Mouse (Mus musculus) midbrain, postnatal 0 days (tissue): ENCODE data around the gene Cmtm2b. TPM values are rescaled to one million over a fixed set of nuclear protein-coding genes. Genes with fewer than 3 reads are reported as not detected.

Experiments used
- ATAC-seq: fragments of 200-750 bp; cut with Nextera tagmentation; 2 replicates; pipeline ENCODE4 v1.8.0; 2017; ENCODE audit warnings: moderate number of reproducible peaks, mild to moderate bottlenecking, moderate TSS enrichment, moderate library complexity; ENCODE audit not compliant: low FRiP score
- DNase-seq: peaks from one replicate; pipeline ENCODE4 v3.0.0-alpha.2; 2015; ENCODE audit warnings: low spot score
- H3K27ac ChIP-seq: fragments of 300-500 bp; sonication (generic); 2 replicates; pipeline ENCODE4 v1.5.1; 2014; ENCODE audit warnings: low read depth, mild to moderate bottlenecking, low read length, mixed read lengths
- H3K27me3 ChIP-seq: fragments of 300-500 bp; sonication (generic); 2 replicates; pipeline ENCODE4 v1.6.1; 2014; ENCODE audit warnings: low read length, control low read depth, mixed read lengths; ENCODE audit not compliant: insufficient read depth
- H3K36me3 ChIP-seq: fragments of 300-500 bp; sonication (generic); 2 replicates; pipeline ENCODE4 v1.6.1; 2014; ENCODE audit warnings: low read length, control low read depth, mixed read lengths; ENCODE audit not compliant: insufficient read depth
- H3K4me1 ChIP-seq: fragments of 300-500 bp; sonication (generic); 2 replicates; pipeline ENCODE4 v1.6.1; 2014; ENCODE audit warnings: mild to moderate bottlenecking, control low read depth, antibody characterized with exemption, low read length, mixed read lengths; ENCODE audit not compliant: insufficient read depth
- H3K4me2 ChIP-seq: fragments of 300-500 bp; sonication (generic); 2 replicates; pipeline ENCODE4 v1.6.1; 2014; ENCODE audit warnings: low read depth, mild to moderate bottlenecking, low read length, mixed read lengths; ENCODE audit not compliant: poor library complexity, severe bottlenecking
- H3K4me3 ChIP-seq: fragments of 300-500 bp; sonication (generic); 2 replicates; pipeline ENCODE4 v1.5.1; 2014; ENCODE audit warnings: low read depth, mild to moderate bottlenecking, low read length, moderate library complexity
- H3K9ac ChIP-seq: fragments of 300-500 bp; sonication (generic); replicated peaks from 2 replicates; pipeline ENCODE4 v1.6.1; 2014; ENCODE audit warnings: mild to moderate bottlenecking, low read length, moderate library complexity, mixed read lengths; ENCODE audit not compliant: poor library complexity, severe bottlenecking
- H3K9me3 ChIP-seq: fragments of 300-500 bp; sonication (generic); 2 replicates; pipeline ENCODE4 v1.6.1; 2016; ENCODE audit warnings: low read length, control low read depth
- CTCF ChIP-seq: IDR thresholded peaks from 2 replicates; pipeline ENCODE4 v1.5.1; 2016; ENCODE audit warnings: antibody characterized with exemption, mild to moderate bottlenecking
- WGBS: fragments of 180-500 bp; shearing (Covaris S2); extraction: QIAGEN DNeasy Blood & Tissue Kit; methylation state at CpG from one replicate; pipeline ENCODE4 v1.1.7; 2014; 5-methylcytosine and 5-hydroxymethylcytosine counted together
- polyA plus RNA-seq: library from polyadenylated mRNA; unstranded; fragments of >200 nt; fragmentation: Nextera tagmentation; extraction: Ambion mirVana; gene quantifications from 2 replicates; pipeline ENCODE4 v1.2.1, GENCODE M21; 2015
- total RNA-seq: library from RNA; depleted of rRNA; stranded (reverse); fragments of >200 nt; gene quantifications from 2 replicates; pipeline ENCODE4 v1.2.3, GENCODE M21; 2014

Cmtm2b gene
- total and polyA plus RNA-seq, 2 experiments from 2014 or later = not detected

- peak; percentile 47 for DNase-seq
- WGBS = 37% methylated on average over 5 of the region's 5 CpGs
- no peak for ATAC-seq
- Histone ChIP-seq H3K4me1 (no peaks in the 10 kb centered on the region), H3K4me3 (no peak overlapping the region), H3K9ac (no peak overlapping the region), H3K27ac (no peak overlapping the region), H3K9me3 (no peaks in the 10 kb centered on the region), H3K36me3 (no peaks in the 10 kb centered on the region), H3K4me2 (no peak overlapping the region), H3K27me3 (no peaks in the 10 kb centered on the region)
- no peak for TF ChIP-seq CTCF
These were observed 45.4 kb downstream of the Cmtm2b start for GRCm38 (mm10) chr8:104367398-104367797.

- DNase-seq = no peak
- no peak overlapping the region; the same call in 1 of the 2 replicates for H3K27ac ChIP-seq
- WGBS = 79% methylated on average over 12 of the region's 12 CpGs
- H3K9ac ChIP-seq = no peak overlapping the region
- 0 out of 2 replicates have a peak, but pooled peaks cover 2% of the 10 kb centered on the region for H3K4me1 ChIP-seq
- no peak for ATAC-seq
- TF ChIP-seq CTCF = no peak
- H3K4me3 ChIP-seq = no peak overlapping the region
- no peak overlapping the region for H3K4me2 ChIP-seq
- H3K27me3 ChIP-seq = no peaks in the 10 kb centered on the region
- H3K36me3 ChIP-seq = no peaks in the 10 kb centered on the region
- H3K9me3 ChIP-seq = no peaks in the 10 kb centered on the region
These were observed 47.6 kb downstream of the Cmtm2b start for GRCm38 (mm10) chr8:104369591-104369990.

- Histone ChIP-seq H3K27ac (no peak overlapping the region), H3K4me1 (peaks cover 6% of the 10 kb centered on the region; the same call in 1 of the 2 replicates), H3K9me3 (no peaks in the 10 kb centered on the region), H3K36me3 (no peaks in the 10 kb centered on the region), H3K27me3 (no peaks in the 10 kb centered on the region), H3K4me3 (no peak overlapping the region), H3K9ac (no peak overlapping the region), H3K4me2 (no peak overlapping the region)
- WGBS = 57% methylated on average over 6 of the region's 6 CpGs
- peak; percentile 52 for DNase-seq
- no peak for ATAC-seq
- no peak for TF ChIP-seq CTCF
These were observed 48.0 kb downstream of the Cmtm2b start for GRCm38 (mm10) chr8:104370071-104370470.

GRCm38 (mm10) chr8:104371121-104371520, 49.1 kb downstream of the Cmtm2b start:
- no peak for TF ChIP-seq CTCF
- no peaks in the 10 kb centered on the region for H3K36me3 ChIP-seq
- H3K27ac ChIP-seq = no peak overlapping the region
- H3K4me1 ChIP-seq = peaks cover 7% of the 10 kb centered on the region; the same call in 1 of the 2 replicates
- no peaks in the 10 kb centered on the region for H3K27me3 ChIP-seq
- H3K9me3 ChIP-seq = no peaks in the 10 kb centered on the region
- H3K9ac ChIP-seq = no peak overlapping the region
- 89% methylated on average over 6 of the region's 6 CpGs for WGBS
- no peak for DNase-seq
- no peak overlapping the region for H3K4me3 ChIP-seq
- H3K4me2 ChIP-seq = no peak overlapping the region
- no peak for ATAC-seq

GRCm38 (mm10) chr8:104373779-104374178, 51.7 kb downstream of the Cmtm2b start:
- 75% methylated on average over 11 of the region's 11 CpGs for WGBS
- no peaks in the 10 kb centered on the region for H3K27me3 ChIP-seq
- DNase-seq (peak; percentile 56), ATAC-seq (no peak; the same call in 1 of the 2 replicates)
- no peak overlapping the region for H3K4me3 ChIP-seq
- peak; percentile 42 for TF ChIP-seq CTCF
- H3K9me3 ChIP-seq = no peaks in the 10 kb centered on the region
- peaks cover 7% of the 10 kb centered on the region; the same call in 1 of the 2 replicates for H3K4me1 ChIP-seq
- no peaks in the 10 kb centered on the region for H3K36me3 ChIP-seq
- H3K27ac ChIP-seq = no peak overlapping the region
- no peak overlapping the region for H3K9ac ChIP-seq
- no peak overlapping the region for H3K4me2 ChIP-seq

- DNase-seq (no peak), ATAC-seq (no peak)
- WGBS = 44% methylated on average over 11 of the region's 11 CpGs
- Histone ChIP-seq H3K27me3 (no peaks in the 10 kb centered on the region), H3K36me3 (no peaks in the 10 kb centered on the region), H3K4me3 (no peak overlapping the region), H3K4me1 (peaks cover 7% of the 10 kb centered on the region; the same call in 1 of the 2 replicates), H3K27ac (no peak overlapping the region), H3K4me2 (no peak overlapping the region), H3K9me3 (no peaks in the 10 kb centered on the region), H3K9ac (no peak overlapping the region)
- TF ChIP-seq CTCF = no peak
These were observed 52.2 kb downstream of the Cmtm2b start for GRCm38 (mm10) chr8:104374269-104374668.
